Mouse (Mus musculus) lung, embryonic 14.5 days (tissue): ENCODE measurements around the gene Dcaf15. TPM values are rescaled to one million over a fixed set of nuclear protein-coding genes. Genes with fewer than 3 reads are reported as not detected.

Experiments used
- ATAC-seq: fragments of 200-750 bp; cut with Nextera tagmentation; 2 replicates; pipeline ENCODE4 v1.8.0; 2017; ENCODE audit warnings: mild to moderate bottlenecking, moderate TSS enrichment, moderate library complexity; ENCODE audit not compliant: insufficient read depth
- DNase-seq: peaks from one replicate; pipeline ENCODE4 v3.0.0-alpha.2; 2015
- H3K27ac ChIP-seq: fragments of 300-500 bp; sonication (generic); 2 replicates; pipeline ENCODE4 v1.5.1; 2014; ENCODE audit warnings: low read depth, mild to moderate bottlenecking, moderate library complexity
- H3K27me3 ChIP-seq: fragments of 300-500 bp; sonication (generic); 2 replicates; pipeline ENCODE4 v1.6.1; 2014; ENCODE audit warnings: low read length, control low read depth; ENCODE audit not compliant: insufficient read depth
- H3K36me3 ChIP-seq: fragments of 300-500 bp; sonication (generic); 2 replicates; pipeline ENCODE4 v1.6.1; 2014; ENCODE audit warnings: control low read depth; ENCODE audit not compliant: insufficient read depth
- H3K4me1 ChIP-seq: fragments of 300-500 bp; sonication (generic); 2 replicates; pipeline ENCODE4 v1.6.1; 2014; ENCODE audit warnings: antibody characterized with exemption, control low read depth; ENCODE audit not compliant: insufficient read depth
- H3K4me2 ChIP-seq: fragments of 300-500 bp; sonication (generic); 2 replicates; pipeline ENCODE4 v1.6.1; 2014; ENCODE audit warnings: mild to moderate bottlenecking
- H3K4me3 ChIP-seq: fragments of 300-500 bp; sonication (generic); 2 replicates; pipeline ENCODE4 v1.5.1; 2014; ENCODE audit warnings: low read depth, low read length
- H3K9ac ChIP-seq: fragments of 300-500 bp; sonication (generic); 2 replicates; pipeline ENCODE4 v1.6.1; 2014
- H3K9me3 ChIP-seq: fragments of 300-500 bp; sonication (generic); 2 replicates; pipeline ENCODE4 v1.6.1; 2016; ENCODE audit warnings: low read depth, low read length, control low read depth
- CTCF ChIP-seq: IDR thresholded peaks from 2 replicates; pipeline ENCODE4 v1.5.1; 2016; ENCODE audit warnings: antibody characterized with exemption, low read depth
- WGBS: fragments of 180-500 bp; shearing (Covaris S2); extraction: QIAGEN DNeasy Blood & Tissue Kit; methylation state at CpG from one replicate; pipeline ENCODE4 v1.1.7; 2014; 5-methylcytosine and 5-hydroxymethylcytosine counted together
- polyA plus RNA-seq: library from polyadenylated mRNA; unstranded; fragments of >200 nt; fragmentation: Nextera tagmentation; extraction: Ambion mirVana; gene quantifications from 2 replicates; pipeline ENCODE4 v1.2.1, GENCODE M21; 2014

Gene Dcaf15
- polyA plus RNA-seq, 1 experiment from 2014 or later = 9.5 TPM

GRCm38 (mm10) chr8:84071921-84072320, 32.6 kb downstream of the Dcaf15 start:
- DNase-seq = no peak
- Histone ChIP-seq H3K4me1 (peaks cover 19% of the 10 kb centered on the region; the same call in 1 of the 2 replicates), H3K9ac (no peak overlapping the region), H3K9me3 (no peaks in the 10 kb centered on the region), H3K27me3 (no peaks in the 10 kb centered on the region), H3K27ac (no peak overlapping the region), H3K4me2 (no peak overlapping the region), H3K36me3 (peaks cover 18% of the 10 kb centered on the region; the same call in 1 of the 2 replicates), H3K4me3 (no peak overlapping the region)
- TF ChIP-seq CTCF = no peak
- 59% methylated on average over 3 of the region's 3 CpGs for whole genome bisulfite sequencing
- ATAC-seq = no peak

DNA sequence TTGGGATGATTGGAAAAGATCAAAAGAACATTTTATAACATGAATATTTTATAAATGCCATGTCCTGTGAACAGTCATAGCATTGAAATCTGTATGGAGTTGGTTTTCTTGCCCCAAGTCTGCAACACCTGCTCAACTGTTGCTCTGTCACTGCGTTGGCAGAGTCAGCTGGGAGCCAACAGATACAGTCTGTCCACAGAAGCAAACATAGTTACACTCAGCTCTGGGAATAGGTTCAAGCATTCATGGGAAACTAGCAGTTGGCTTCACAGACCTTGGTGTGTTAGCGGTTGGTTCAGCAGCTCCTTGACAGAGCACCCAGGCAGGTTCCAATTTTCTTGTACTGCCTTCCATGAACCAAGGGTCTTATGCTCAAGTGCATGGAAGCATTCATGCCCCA, 33.9 kb downstream of the Dcaf15 start:
- 75% methylated on average over 2 of the region's 2 CpGs for WGBS
- DNase-seq = no peak
- H3K27ac ChIP-seq = no peak overlapping the region
- peaks cover 19% of the 10 kb centered on the region; the same call in 1 of the 2 replicates for H3K4me1 ChIP-seq
- H3K9ac ChIP-seq = no peak overlapping the region; the same call in 1 of the 2 replicates
- H3K27me3 ChIP-seq = no peaks in the 10 kb centered on the region
- TF ChIP-seq CTCF = no peak
- ATAC-seq = no peak
- peaks cover 10% of the 10 kb centered on the region; the same call in 1 of the 2 replicates for H3K36me3 ChIP-seq
- H3K4me3 ChIP-seq = no peak overlapping the region
- no peaks in the 10 kb centered on the region for H3K9me3 ChIP-seq
- no peak overlapping the region for H3K4me2 ChIP-seq

- H3K36me3 ChIP-seq = peaks cover 8% of the 10 kb centered on the region; the same call in 1 of the 2 replicates
- ATAC-seq = no peak
- H3K27ac ChIP-seq = no peak overlapping the region
- no peaks in the 10 kb centered on the region for H3K9me3 ChIP-seq
- H3K27me3 ChIP-seq = no peaks in the 10 kb centered on the region
- H3K4me1 ChIP-seq = peaks cover 19% of the 10 kb centered on the region; the same call in 1 of the 2 replicates
- no peak overlapping the region for H3K4me2 ChIP-seq
- no peak overlapping the region; the same call in 1 of the 2 replicates for H3K9ac ChIP-seq
- no peak for TF ChIP-seq CTCF
- no peak for DNase-seq
- WGBS = 87% methylated on average over 5 of the region's 5 CpGs
- H3K4me3 ChIP-seq = no peak overlapping the region
These were observed 34.3 kb downstream of the Dcaf15 start for GRCm38 (mm10) chr8:84070241-84070640.

GRCm38 (mm10) chr8:84069750-84070149, 34.8 kb downstream of the Dcaf15 start:
- no peaks in the 10 kb centered on the region for H3K27me3 ChIP-seq
- TF ChIP-seq CTCF = no peak
- ATAC-seq (no peak), DNase-seq (no peak)
- H3K9ac ChIP-seq = no peak overlapping the region; the same call in 1 of the 2 replicates
- H3K4me1 ChIP-seq = peaks cover 19% of the 10 kb centered on the region; the same call in 1 of the 2 replicates
- H3K9me3 ChIP-seq = no peaks in the 10 kb centered on the region
- 0 out of 2 replicates have a peak, but pooled peaks cover 3% of the 10 kb centered on the region for H3K36me3 ChIP-seq
- WGBS = 58% methylated on average over 2 of the region's 2 CpGs
- no peak overlapping the region for H3K27ac ChIP-seq
- no peak overlapping the region for H3K4me3 ChIP-seq
- no peak overlapping the region for H3K4me2 ChIP-seq

- WGBS = 23% methylated on average over 1 of the region's 1 CpGs
- ATAC-seq (no peak), DNase-seq (no peak)
- no peak overlapping the region for H3K4me3 ChIP-seq
- 0 out of 2 replicates have a peak, but pooled peaks cover under 1% of the 10 kb centered on the region for H3K36me3 ChIP-seq
- no peak overlapping the region; the same call in 1 of the 2 replicates for H3K9ac ChIP-seq
- H3K27me3 ChIP-seq = no peaks in the 10 kb centered on the region
- no peak for TF ChIP-seq CTCF
- no peaks in the 10 kb centered on the region for H3K9me3 ChIP-seq
- no peak overlapping the region; the same call in 1 of the 2 replicates for H3K4me2 ChIP-seq
- peaks cover 19% of the 10 kb centered on the region; the same call in 1 of the 2 replicates for H3K4me1 ChIP-seq
- no peak overlapping the region for H3K27ac ChIP-seq
These were observed 35.4 kb downstream of the Dcaf15 start for GRCm38 (mm10) chr8:84069169-84069568.

GRCm38 (mm10) chr8:84068316-84069035, 36.1 kb downstream of the Dcaf15 start:
- Histone ChIP-seq H3K27me3 (no peaks in the 10 kb centered on the region), H3K9me3 (no peaks in the 10 kb centered on the region), H3K27ac (peak overlapping the region; percentile 10; the same call in 1 of the 2 replicates), H3K36me3 (no peaks in the 10 kb centered on the region), H3K4me1 (peaks cover 19% of the 10 kb centered on the region; the same call in 1 of the 2 replicates), H3K4me2 (peak overlapping the region; percentile 80), H3K4me3 (0 out of 2 replicates have a peak overlapping the region, but pooled peaks have one; percentile 96), H3K9ac (no peak overlapping the region)
- DNase-seq (peak; percentile 81), ATAC-seq (no peak)
- 24% methylated on average over 12 of the region's 12 CpGs for WGBS
- TF ChIP-seq CTCF = no peak

DNA sequence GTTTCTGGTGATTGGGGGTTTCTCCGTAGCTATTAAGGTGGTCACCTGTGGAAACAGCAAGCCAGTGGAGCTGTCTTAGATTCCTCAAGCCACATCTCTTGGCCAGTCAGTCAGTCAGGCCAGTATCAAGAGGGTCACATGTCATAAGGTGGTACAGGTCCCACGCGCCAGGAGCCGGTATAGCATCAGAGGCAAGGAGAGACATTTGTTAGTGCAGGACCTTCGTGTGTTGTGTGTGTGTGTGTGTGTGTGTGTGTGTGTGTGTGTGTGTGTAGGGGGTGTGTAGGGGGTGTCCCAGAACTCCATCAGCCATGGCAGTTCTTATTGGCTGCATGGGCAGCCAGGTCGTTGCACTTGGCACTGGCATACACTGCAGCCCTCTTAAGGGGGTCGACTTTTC, 36.7 kb downstream of the Dcaf15 start:
- no peaks in the 10 kb centered on the region for H3K9me3 ChIP-seq
- no peaks in the 10 kb centered on the region for H3K27me3 ChIP-seq
- peak overlapping the region; percentile 96 for H3K4me3 ChIP-seq
- TF ChIP-seq CTCF = no peak
- no peak overlapping the region for H3K9ac ChIP-seq
- H3K36me3 ChIP-seq = no peaks in the 10 kb centered on the region
- DNase-seq (no peak), ATAC-seq (no peak)
- 71% methylated on average over 7 of the region's 7 CpGs for WGBS
- peaks cover 19% of the 10 kb centered on the region; the same call in 1 of the 2 replicates for H3K4me1 ChIP-seq
- H3K4me2 ChIP-seq = peak overlapping the region; percentile 80
- H3K27ac ChIP-seq = 0 out of 2 replicates have a peak overlapping the region, but pooled peaks have one; percentile 10
